Mouse (Mus musculus) thymus, adult 2 months (tissue): ENCODE results near the gene Dpp3.

Experiments used
- CTCF ChIP-seq: fragments of 200-500 bp; IDR thresholded peaks from 2 replicates; pipeline ENCODE4 v1.5.1; 2012; ENCODE audit warnings: mild to moderate bottlenecking, control low read depth, low read length, moderate library complexity, borderline replicate concordance; ENCODE audit not compliant: control insufficient read depth, poor library complexity, insufficient read depth; ENCODE audit errors: extremely low read depth
- POLR2A ChIP-seq: fragments of 200-500 bp; IDR thresholded peaks from 2 replicates; pipeline ENCODE4 v1.6.1; 2012; ENCODE audit warnings: mild to moderate bottlenecking, low read length, control low read depth, moderate library complexity; ENCODE audit not compliant: control insufficient read depth, poor library complexity, insufficient read depth; ENCODE audit errors: extremely low read depth

DNA sequence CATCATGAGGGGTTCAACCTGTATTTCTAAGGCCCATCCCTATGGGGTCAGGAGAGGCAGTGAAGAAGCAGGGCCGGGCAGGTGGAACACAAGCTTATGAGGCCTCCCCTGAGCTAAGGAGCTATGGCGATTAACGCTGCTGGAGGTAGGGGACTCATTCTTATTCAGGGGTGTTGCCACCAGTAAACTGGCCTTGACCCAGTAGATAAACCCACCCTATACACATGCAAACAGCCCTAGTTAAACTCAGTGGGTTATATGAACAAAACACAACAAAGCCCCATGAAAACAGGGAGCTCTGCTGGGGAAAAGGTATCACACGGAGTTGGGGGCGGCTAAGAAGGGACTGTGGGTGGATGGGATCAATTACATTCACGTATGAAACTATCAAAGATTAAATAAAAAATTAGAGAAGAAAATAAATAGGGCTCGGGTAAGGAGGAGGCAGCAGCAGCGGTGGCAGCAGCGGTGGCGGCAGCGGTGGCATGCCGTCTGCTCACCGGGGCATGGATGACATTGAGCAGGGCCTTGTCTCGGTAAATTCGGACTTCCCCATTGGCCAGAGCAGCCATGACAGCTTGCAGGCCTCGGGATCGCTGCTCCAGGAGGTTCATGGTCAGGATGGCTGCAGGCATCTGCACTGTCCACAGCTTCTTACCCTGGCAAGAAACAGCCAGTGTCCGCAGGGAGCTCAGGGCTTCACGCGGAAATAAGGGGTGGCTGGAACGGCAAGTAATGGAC, 31.1 kb downstream of the Dpp3 start:
- TF ChIP-seq CTCF (no peak), POLR2A (no peak)
